Mouse (Mus musculus) lung, postnatal 0 days (tissue): ENCODE measurements around the gene Stk19. TPM values are rescaled to one million over a fixed set of nuclear protein-coding genes. Genes with fewer than 3 reads are reported as not detected.

Source experiments
- ATAC-seq: fragments of 200-750 bp; cut with Nextera tagmentation; 2 replicates; pipeline ENCODE4 v1.8.0; 2017; ENCODE audit warnings: moderate library complexity
- DNase-seq: peaks from one replicate; pipeline ENCODE4 v3.0.0-alpha.2; 2016; ENCODE audit warnings: low spot score
- H3K27ac ChIP-seq: fragments of 300-500 bp; sonication (generic); 2 replicates; pipeline ENCODE4 v1.5.1; 2014; ENCODE audit warnings: antibody characterized with exemption, mild to moderate bottlenecking, low read length, mixed read lengths
- H3K27me3 ChIP-seq: fragments of 300-500 bp; sonication (generic); replicated peaks from 2 replicates; pipeline ENCODE4 v1.6.1; 2014; ENCODE audit warnings: low read length, mixed read lengths; ENCODE audit not compliant: insufficient read depth
- H3K36me3 ChIP-seq: fragments of 300-500 bp; sonication (generic); 2 replicates; pipeline ENCODE4 v1.6.1; 2014; ENCODE audit warnings: low read length, mixed read lengths; ENCODE audit not compliant: insufficient read depth
- H3K4me1 ChIP-seq: fragments of 300-500 bp; sonication (generic); 2 replicates; pipeline ENCODE4 v1.6.1; 2014; ENCODE audit warnings: antibody characterized with exemption, low read depth, low read length, mixed read lengths; ENCODE audit not compliant: insufficient read depth
- H3K4me2 ChIP-seq: fragments of 300-500 bp; sonication (generic); replicated peaks from 2 replicates; pipeline ENCODE4 v1.6.1; 2014; ENCODE audit warnings: low read depth, mild to moderate bottlenecking, low read length, moderate library complexity, mixed read lengths
- H3K4me3 ChIP-seq: fragments of 300-500 bp; sonication (generic); 2 replicates; pipeline ENCODE4 v1.5.1; 2014; ENCODE audit warnings: low read depth, low read length
- H3K9ac ChIP-seq: fragments of 300-500 bp; sonication (generic); replicated peaks from 2 replicates; pipeline ENCODE4 v1.6.1; 2014; ENCODE audit warnings: low read depth, mild to moderate bottlenecking
- H3K9me3 ChIP-seq: fragments of 300-500 bp; sonication (generic); 2 replicates; pipeline ENCODE4 v1.6.1; 2016; ENCODE audit warnings: low read length, mixed read lengths
- CTCF ChIP-seq: IDR thresholded peaks from 2 replicates; pipeline ENCODE4 v1.5.1; 2016; ENCODE audit warnings: antibody characterized with exemption, mild to moderate bottlenecking
- EP300 ChIP-seq: IDR thresholded peaks from 2 replicates; pipeline ENCODE4 v1.6.1; 2016; ENCODE audit warnings: antibody characterized with exemption, mild to moderate bottlenecking, control low read depth
- whole genome bisulfite sequencing: fragments of 180-500 bp; shearing (Covaris S2); extraction: QIAGEN DNeasy Blood & Tissue Kit; methylation state at CpG from one replicate; pipeline ENCODE4 v1.1.7; 2014; 5-methylcytosine and 5-hydroxymethylcytosine counted together
- polyA plus RNA-seq: library from polyadenylated mRNA; unstranded; fragments of >200 nt; fragmentation: Nextera tagmentation; extraction: Ambion mirVana; gene quantifications from 2 replicates; pipeline ENCODE4 v1.2.1, GENCODE M21; 2015

The Stk19 gene
- polyA plus RNA-seq, 1 experiment from 2014 or later, result 37.3 TPM

DNA sequence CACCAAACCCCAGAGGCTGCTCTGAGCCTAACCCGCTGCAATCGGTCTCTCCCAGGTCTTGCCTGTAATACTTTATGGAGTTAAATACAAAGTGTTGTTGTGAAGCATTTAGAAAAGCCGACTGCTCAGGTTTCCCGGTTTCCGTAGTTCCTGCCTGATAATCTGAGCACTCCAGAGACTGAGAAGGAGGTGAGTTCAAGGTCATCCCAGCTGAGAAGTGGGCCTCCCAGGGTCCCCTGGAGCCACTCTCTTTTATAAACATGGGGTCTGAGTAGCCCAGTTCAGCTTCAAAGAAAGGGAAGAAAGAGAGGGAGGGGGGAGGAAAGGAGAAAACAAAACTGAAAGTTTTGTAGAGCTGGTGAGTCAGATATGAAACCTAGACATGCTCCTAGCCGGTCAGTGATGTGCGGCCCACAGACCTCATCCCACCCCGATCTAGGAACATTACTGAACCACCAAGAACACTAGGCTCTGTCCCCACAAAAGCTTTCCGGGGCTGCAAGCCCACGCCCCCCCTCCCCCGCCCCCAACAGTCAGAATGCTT lies 42.7 kb upstream of the Stk19 start, which contains the start of gene Zbtb12:
TSS of gene Zbtb12 (plus strand) at position 148 of the 544 bp plus-strand sequence.
- H3K4me2 ChIP-seq, result no peak within 1 kb of the TSS

DNA sequence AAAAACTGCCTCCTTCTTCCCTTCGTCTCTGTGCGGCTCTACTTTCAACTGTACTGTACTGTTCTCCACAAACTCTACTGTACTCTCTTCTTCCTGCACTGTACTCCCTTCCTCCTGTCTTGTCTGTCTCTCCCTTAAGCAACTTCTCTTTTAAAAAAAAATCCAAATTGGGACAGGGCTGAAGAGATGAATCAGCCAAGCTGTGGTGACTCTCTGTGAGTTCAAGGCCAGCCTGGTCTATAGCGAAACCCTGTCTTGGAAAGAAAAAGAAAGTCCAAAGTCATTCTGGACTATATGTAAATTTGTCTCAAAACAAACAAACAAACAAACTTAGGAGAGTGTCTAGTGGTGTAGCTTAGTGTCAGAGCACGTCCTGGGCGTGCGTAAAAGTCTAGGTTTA lies 37.6 kb upstream of the Stk19 start:
- H3K4me2 ChIP-seq, result no peak overlapping the region
- H3K27ac ChIP-seq, result no peak overlapping the region
- DNase-seq (no peak), ATAC-seq (no peak)
- no peaks in the 10 kb centered on the region for H3K36me3 ChIP-seq
- WGBS, result 87% methylated on average over 6 of the region's 6 CpGs
- TF ChIP-seq EP300, result no peak
- TF ChIP-seq CTCF, result no peak
- H3K4me3 ChIP-seq, result no peak overlapping the region
- no peaks in the 10 kb centered on the region for H3K27me3 ChIP-seq
- H3K4me1 ChIP-seq, result no peaks in the 10 kb centered on the region
- H3K9me3 ChIP-seq, result no peaks in the 10 kb centered on the region
- H3K9ac ChIP-seq, result no peak overlapping the region

More for the DNA sequence above, 42.7 kb upstream of the Stk19 start, which contains the start of gene Zbtb12:
- no peak within 1 kb of the TSS for H3K27ac ChIP-seq
- no peak within 1 kb of the TSS for H3K9ac ChIP-seq
- no peak for TF ChIP-seq CTCF
- TF ChIP-seq EP300, result no peak
- no peak within 1 kb of the TSS for H3K4me3 ChIP-seq
- DNase-seq (no peak), ATAC-seq (no peak)
- H3K9me3 ChIP-seq, result no peaks in the 10 kb centered on the region
- H3K27me3 ChIP-seq, result no peaks in the 10 kb centered on the region
- no peaks in the 10 kb centered on the region for H3K36me3 ChIP-seq
- H3K4me1 ChIP-seq, result no peaks in the 10 kb centered on the region
- WGBS, result 51% methylated on average over 11 of the region's 11 CpGs

DNA sequence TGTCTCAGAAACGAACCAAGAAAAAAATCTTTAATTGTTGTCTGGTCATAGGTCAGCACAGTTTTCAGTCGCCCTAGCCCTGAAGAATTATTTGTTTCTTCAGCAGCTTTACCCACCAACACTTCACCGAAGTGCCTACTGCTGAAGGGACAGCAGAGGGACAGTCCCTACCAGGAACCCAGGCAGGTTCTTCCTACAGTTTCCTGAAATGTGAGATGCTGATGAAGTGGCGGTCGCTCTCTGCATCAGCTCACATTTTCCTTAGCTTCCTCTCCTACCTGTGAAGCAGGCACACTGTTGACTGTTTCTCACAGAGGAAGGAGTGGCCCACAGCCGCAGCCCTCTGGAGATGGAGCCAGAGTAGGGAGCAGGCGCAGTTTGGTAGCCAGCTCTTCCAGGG lies 29.2 kb upstream of the Stk19 start:
- H3K27ac ChIP-seq, result no peak overlapping the region
- no peak overlapping the region for H3K4me2 ChIP-seq
- no peaks in the 10 kb centered on the region for H3K9me3 ChIP-seq
- H3K4me3 ChIP-seq, result no peak overlapping the region
- 47% methylated on average over 7 of the region's 7 CpGs for WGBS
- no peaks in the 10 kb centered on the region for H3K36me3 ChIP-seq
- no peaks in the 10 kb centered on the region for H3K27me3 ChIP-seq
- no peak for DNase-seq
- H3K4me1 ChIP-seq, result no peaks in the 10 kb centered on the region
- no peak overlapping the region for H3K9ac ChIP-seq
- no peak for ATAC-seq
- TF ChIP-seq CTCF (no peak), EP300 (no peak)

DNA sequence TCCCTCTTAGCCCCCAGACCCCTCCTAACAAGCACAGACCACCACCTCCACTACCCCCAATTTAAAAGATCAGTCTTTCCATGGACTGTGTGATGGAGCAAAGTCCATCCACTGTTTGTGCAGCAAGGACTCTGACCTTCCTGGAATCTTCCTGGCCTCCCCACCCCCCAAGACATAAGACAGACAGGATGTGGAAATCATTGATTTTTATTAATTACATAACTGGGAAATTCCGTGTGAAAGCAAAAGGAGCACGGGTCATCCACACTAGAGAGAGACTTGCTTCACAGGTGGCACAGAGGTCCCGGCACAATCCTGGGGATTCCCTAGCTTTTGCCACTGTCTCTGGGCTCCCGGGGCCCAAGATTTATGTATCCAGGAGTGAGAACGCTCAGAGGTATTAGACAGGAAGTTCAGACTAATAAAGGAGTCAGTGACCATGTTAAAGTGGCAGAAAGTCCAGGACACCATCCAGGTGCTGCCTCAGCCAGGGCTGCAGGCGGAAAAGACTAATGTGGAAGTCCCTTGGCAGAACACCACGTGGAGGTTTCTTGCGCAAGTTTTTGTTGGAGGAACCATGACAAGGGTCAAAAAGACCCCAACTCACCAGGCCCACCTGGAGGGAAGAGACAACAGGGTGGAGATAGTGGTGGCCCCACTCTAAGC lies 25.8 kb upstream of the Stk19 start, which contains the start of gene Cfb:
TSS of gene Cfb (minus strand) at position 103 of the 666 bp plus-strand sequence.
- WGBS, result 47% methylated on average over 8 of the region's 8 CpGs

DNA sequence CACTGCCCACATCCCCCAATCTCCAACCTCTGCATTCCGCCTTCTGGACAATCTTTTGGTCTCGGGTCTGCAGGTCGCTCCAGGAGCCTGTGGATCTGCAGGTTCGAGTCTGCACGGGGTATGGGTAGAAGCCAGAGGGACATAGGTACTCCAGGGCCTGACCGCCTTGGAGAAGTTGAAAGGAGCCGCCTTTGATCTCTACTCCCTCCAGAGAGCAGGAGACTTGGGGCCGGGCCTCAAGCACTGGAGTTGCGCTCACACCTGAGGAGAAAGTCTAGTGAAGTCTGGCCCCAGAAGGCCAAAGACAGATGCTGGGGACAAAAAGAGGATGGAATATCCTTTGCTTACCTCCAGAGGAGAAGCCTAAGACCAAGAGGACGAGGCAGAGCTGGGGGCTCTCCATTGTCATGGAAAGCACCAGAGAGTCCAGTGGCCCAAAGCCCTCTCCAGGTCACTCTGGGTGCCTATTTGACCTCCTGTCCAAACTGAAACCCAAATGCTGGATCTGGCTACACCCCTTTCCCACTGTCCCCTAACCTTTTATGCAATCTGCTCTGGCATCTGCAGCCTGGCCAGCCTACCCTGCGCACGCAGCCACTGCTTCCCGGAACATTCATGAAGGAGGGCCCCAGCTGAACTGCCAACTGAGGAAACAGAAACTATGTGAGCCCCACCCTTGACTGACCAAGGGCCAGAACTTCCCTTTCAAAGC lies 25.1 kb upstream of the Stk19 start:
- Histone ChIP-seq H3K27ac (no peak overlapping the region), H3K36me3 (no peaks in the 10 kb centered on the region), H3K4me1 (no peaks in the 10 kb centered on the region), H3K9me3 (no peaks in the 10 kb centered on the region), H3K4me3 (no peak overlapping the region), H3K4me2 (no peak overlapping the region), H3K27me3 (no peaks in the 10 kb centered on the region), H3K9ac (no peak overlapping the region)
- WGBS, result 59% methylated on average over 13 of the region's 13 CpGs
- ATAC-seq, result no peak; the same call in 1 of the 2 replicates
- TF ChIP-seq EP300 (no peak), CTCF (no peak)
- DNase-seq, result no peak

More for the DNA sequence above, 25.8 kb upstream of the Stk19 start, which contains the start of gene Cfb:
- Histone ChIP-seq H3K4me2 (no peak within 1 kb of the TSS), H3K9ac (no peak within 1 kb of the TSS), H3K27ac (no peak within 1 kb of the TSS), H3K9me3 (no peaks in the 10 kb centered on the region), H3K4me1 (no peaks in the 10 kb centered on the region), H3K4me3 (no peak within 1 kb of the TSS), H3K36me3 (no peaks in the 10 kb centered on the region), H3K27me3 (no peaks in the 10 kb centered on the region)
- no peak for ATAC-seq
- no peak for DNase-seq
- TF ChIP-seq CTCF (no peak), EP300 (no peak)

DNA sequence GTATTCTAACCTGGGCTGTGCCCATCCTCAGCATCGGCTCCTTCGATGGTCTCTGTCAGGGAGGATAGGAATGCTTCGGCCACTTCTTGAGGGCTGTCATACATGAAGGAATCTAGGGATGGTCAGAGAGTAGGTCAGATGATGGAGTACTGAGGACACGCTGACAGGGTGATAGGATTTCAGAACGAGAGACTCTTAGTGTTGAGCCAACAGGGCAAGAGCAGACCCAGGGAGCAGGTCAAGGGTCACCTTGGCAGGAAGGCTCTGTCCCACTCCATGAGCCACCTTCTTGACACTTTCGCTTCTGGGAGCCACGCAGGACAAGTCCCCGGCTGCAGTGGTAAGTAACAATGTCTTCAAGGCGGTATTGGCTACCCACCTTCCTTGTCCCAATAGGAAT lies 23.8 kb upstream of the Stk19 start:
- no peaks in the 10 kb centered on the region for H3K4me1 ChIP-seq
- 78% methylated on average over 9 of the region's 9 CpGs for WGBS

More for the DNA sequence above, 23.8 kb upstream of the Stk19 start:
- DNase-seq (no peak), ATAC-seq (no peak)
- Histone ChIP-seq H3K27ac (no peak overlapping the region), H3K4me2 (no peak overlapping the region), H3K9me3 (no peaks in the 10 kb centered on the region), H3K9ac (no peak overlapping the region), H3K36me3 (no peaks in the 10 kb centered on the region), H3K27me3 (no peaks in the 10 kb centered on the region), H3K4me3 (no peak overlapping the region)
- TF ChIP-seq CTCF, result no peak
- TF ChIP-seq EP300, result no peak
